Mouse (Mus musculus) C2C12 (cell line): ENCODE results near the gene Hvcn1.

ENCODE experiments used
- CEBPB ChIP-seq: IDR thresholded peaks from one replicate; pipeline ENCODE4 v1.6.1; 2011; ENCODE audit warnings: low read depth, mild to moderate bottlenecking, control low read depth, moderate library complexity
- CTCF ChIP-seq: IDR thresholded peaks from one replicate; pipeline ENCODE4 v1.5.1; 2011; ENCODE audit not compliant: control insufficient read depth, insufficient read depth, insufficient read length
- FOSL1 ChIP-seq: IDR thresholded peaks from one replicate; pipeline ENCODE4 v1.8.0; 2011; ENCODE audit warnings: mild to moderate bottlenecking, low read length; ENCODE audit not compliant: poor library complexity, insufficient read depth, severe bottlenecking
- MYOG ChIP-seq: IDR thresholded peaks from one replicate; pipeline ENCODE4 v1.6.1; 2011; ENCODE audit not compliant: control insufficient read depth, insufficient read length; ENCODE audit errors: extremely low read depth
- USF1 ChIP-seq: IDR thresholded peaks from one replicate; pipeline ENCODE4 v1.6.1; 2011; ENCODE audit warnings: low read depth, mild to moderate bottlenecking, control low read depth, moderate library complexity

DNA sequence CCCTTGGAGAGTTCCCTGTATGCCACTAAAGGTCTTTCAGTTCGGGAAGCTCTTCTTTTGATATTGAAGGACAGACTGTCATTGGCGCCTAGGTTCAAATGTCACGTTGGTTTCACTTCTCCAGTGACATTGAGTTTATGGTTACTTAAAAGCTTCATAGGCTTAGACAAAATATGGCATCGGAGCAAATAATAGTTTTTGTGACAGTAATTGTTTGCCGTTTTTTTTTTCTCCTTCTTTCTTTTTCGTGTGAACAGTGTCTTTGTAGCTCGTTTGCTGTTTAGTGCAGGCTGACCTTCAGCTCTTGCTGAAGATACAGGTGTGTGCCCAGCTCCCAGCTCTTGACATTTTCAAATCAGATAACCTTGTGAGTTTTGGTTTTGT is 79.2 kb downstream of the Hvcn1 start:
- no peak for TF ChIP-seq CTCF
- TF ChIP-seq FOSL1: no peak
- TF ChIP-seq CEBPB: no peak
- TF ChIP-seq MYOG: no peak
- TF ChIP-seq USF1: no peak
